Mouse (Mus musculus): ENCODE measurements around the gene Arl8a. TPM values are rescaled to one million over a fixed set of nuclear protein-coding genes. Genes with fewer than 3 reads are reported as not detected.

Arl8a gene
- polyA plus RNA-seq, 1 experiment, result 51.4 TPM

GRCm38 (mm10) chr1:135133678-135134435, 12.8 kb upstream of the Arl8a start:
- no peak overlapping the region for H3K4me3 ChIP-seq (ENCODE audit: insufficient read depth, poor library complexity, severe bottlenecking)
- no peaks in the 10 kb centered on the region for H3K27me3 ChIP-seq (ENCODE audit: control insufficient read depth, insufficient read depth, insufficient read length)
- H3K79me2 ChIP-seq (ENCODE audit: control insufficient read depth, insufficient read depth), result no peaks in the 10 kb centered on the region
- no peaks in the 10 kb centered on the region for H3K79me3 ChIP-seq (ENCODE audit: low read depth)
- no peaks in the 10 kb centered on the region for H3K36me3 ChIP-seq (ENCODE audit: control insufficient read depth, insufficient read depth)
- TF ChIP-seq MYOD1 (IDR thresholded peaks at IDR 0.05; ENCODE audit: control insufficient read depth, insufficient read length, low read depth), result no peak
- TF ChIP-seq CTCF (IDR thresholded peaks at IDR 0.05; ENCODE audit: control insufficient read depth, insufficient read depth, insufficient read length), result no peak
- no peak for TF ChIP-seq MAX (IDR thresholded peaks at IDR 0.05)
- TF ChIP-seq CEBPB (IDR thresholded peaks at IDR 0.05; ENCODE audit: low read depth), result no peak
- no peak for TF ChIP-seq MYOG (IDR thresholded peaks at IDR 0.05; ENCODE audit: control insufficient read depth, extremely low read depth, insufficient read length)
- TF ChIP-seq USF1 (IDR thresholded peaks at IDR 0.05; ENCODE audit: low read depth), result no peak
- no peak for TF ChIP-seq FOSL1 (IDR thresholded peaks at IDR 0.05; ENCODE audit: insufficient read depth, low read length, poor library complexity, severe bottlenecking)
- H3ac ChIP-seq (ENCODE audit: control insufficient read depth, insufficient read length, low read depth), result no peak overlapping the region

GRCm38 (mm10) chr1:135135111-135135787, 11.4 kb upstream of the Arl8a start:
- Histone ChIP-seq H3K36me3 (ENCODE audit: control insufficient read depth, insufficient read depth) (no peaks in the 10 kb centered on the region), H3K79me3 (ENCODE audit: low read depth) (no peaks in the 10 kb centered on the region), H3ac (ENCODE audit: control insufficient read depth, insufficient read length, low read depth) (no peak overlapping the region), H3K79me2 (ENCODE audit: control insufficient read depth, insufficient read depth) (no peaks in the 10 kb centered on the region), H3K4me3 (ENCODE audit: insufficient read depth, poor library complexity, severe bottlenecking) (no peak overlapping the region), H3K27me3 (ENCODE audit: control insufficient read depth, insufficient read depth, insufficient read length) (no peaks in the 10 kb centered on the region)
- TF ChIP-seq CTCF (IDR thresholded peaks at IDR 0.05; ENCODE audit: control insufficient read depth, insufficient read depth, insufficient read length) (no peak), MAX (IDR thresholded peaks at IDR 0.05) (no peak), MYOD1 (IDR thresholded peaks at IDR 0.05; ENCODE audit: control insufficient read depth, insufficient read length, low read depth) (no peak), USF1 (IDR thresholded peaks at IDR 0.05; ENCODE audit: low read depth) (no peak), CEBPB (IDR thresholded peaks at IDR 0.05; ENCODE audit: low read depth) (no peak), FOSL1 (IDR thresholded peaks at IDR 0.05; ENCODE audit: insufficient read depth, low read length, poor library complexity, severe bottlenecking) (no peak), MYOG (IDR thresholded peaks at IDR 0.05; ENCODE audit: control insufficient read depth, extremely low read depth, insufficient read length) (no peak)

- TF ChIP-seq MYOD1 (IDR thresholded peaks at IDR 0.05; ENCODE audit: control insufficient read depth, insufficient read length, low read depth), result no peak
- no peak for TF ChIP-seq FOSL1 (IDR thresholded peaks at IDR 0.05; ENCODE audit: insufficient read depth, low read length, poor library complexity, severe bottlenecking)
- TF ChIP-seq MYOG (IDR thresholded peaks at IDR 0.05; ENCODE audit: control insufficient read depth, extremely low read depth, insufficient read length), result no peak
- TF ChIP-seq CTCF (IDR thresholded peaks at IDR 0.05; ENCODE audit: control insufficient read depth, insufficient read depth, insufficient read length), result peak; percentile 65
- no peak for TF ChIP-seq MAX (IDR thresholded peaks at IDR 0.05)
- TF ChIP-seq USF1 (IDR thresholded peaks at IDR 0.05; ENCODE audit: low read depth), result no peak
Observed at GRCm38 (mm10) chr1:135136500-135136899, 10.1 kb upstream of the Arl8a start.

DNA sequence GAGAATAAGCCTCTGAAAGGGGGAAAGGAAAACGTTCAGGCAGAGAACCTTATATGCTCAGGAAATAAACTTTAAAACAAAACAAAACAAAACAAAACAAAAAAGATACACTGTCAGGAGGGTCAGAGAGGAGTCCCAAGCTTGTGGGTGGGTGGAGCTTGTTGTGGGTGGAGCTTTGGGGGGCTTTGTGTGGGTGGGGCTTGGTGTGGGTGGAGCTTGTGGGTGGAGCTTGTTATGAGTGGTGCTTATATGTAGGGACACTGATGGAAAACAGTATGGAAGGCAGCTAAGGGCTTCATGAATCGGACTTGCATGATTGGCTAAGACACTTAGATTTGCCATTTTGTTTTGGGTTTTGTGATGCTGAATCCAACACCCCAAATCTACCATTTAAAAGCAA, 6.7 kb upstream of the Arl8a start:
- Histone ChIP-seq H3K36me3 (ENCODE audit: control insufficient read depth, insufficient read depth) (no peaks in the 10 kb centered on the region), H3K27me3 (ENCODE audit: control insufficient read depth, insufficient read depth, insufficient read length) (no peaks in the 10 kb centered on the region), H3ac (ENCODE audit: control insufficient read depth, insufficient read length, low read depth) (no peak overlapping the region), H3K79me2 (ENCODE audit: control insufficient read depth, insufficient read depth) (no peaks in the 10 kb centered on the region), H3K79me3 (ENCODE audit: low read depth) (no peaks in the 10 kb centered on the region), H3K4me3 (ENCODE audit: insufficient read depth, poor library complexity, severe bottlenecking) (no peak overlapping the region)
- TF ChIP-seq MAX (IDR thresholded peaks at IDR 0.05) (no peak), CTCF (IDR thresholded peaks at IDR 0.05; ENCODE audit: control insufficient read depth, insufficient read depth, insufficient read length) (no peak), USF1 (IDR thresholded peaks at IDR 0.05; ENCODE audit: low read depth) (no peak), MYOG (IDR thresholded peaks at IDR 0.05; ENCODE audit: control insufficient read depth, extremely low read depth, insufficient read length) (no peak), FOSL1 (IDR thresholded peaks at IDR 0.05; ENCODE audit: insufficient read depth, low read length, poor library complexity, severe bottlenecking) (no peak), MYOD1 (IDR thresholded peaks at IDR 0.05; ENCODE audit: control insufficient read depth, insufficient read length, low read depth) (no peak), CEBPB (IDR thresholded peaks at IDR 0.05; ENCODE audit: low read depth) (no peak)

More at GRCm38 (mm10) chr1:135136500-135136899, 10.1 kb upstream of the Arl8a start:
- H3K36me3 ChIP-seq (ENCODE audit: control insufficient read depth, insufficient read depth), result no peaks in the 10 kb centered on the region
- H3ac ChIP-seq (ENCODE audit: control insufficient read depth, insufficient read length, low read depth), result no peak overlapping the region
- no peaks in the 10 kb centered on the region for H3K79me3 ChIP-seq (ENCODE audit: low read depth)
- no peak overlapping the region for H3K4me3 ChIP-seq (ENCODE audit: insufficient read depth, poor library complexity, severe bottlenecking)
- H3K27me3 ChIP-seq (ENCODE audit: control insufficient read depth, insufficient read depth, insufficient read length), result no peaks in the 10 kb centered on the region
- no peaks in the 10 kb centered on the region for H3K79me2 ChIP-seq (ENCODE audit: control insufficient read depth, insufficient read depth)

- peaks cover 15% of the 10 kb centered on the region for H3K79me2 ChIP-seq (ENCODE audit: control insufficient read depth, insufficient read depth)
- H3K79me3 ChIP-seq (ENCODE audit: low read depth), result peaks cover 10% of the 10 kb centered on the region
- no peaks in the 10 kb centered on the region for H3K27me3 ChIP-seq (ENCODE audit: control insufficient read depth, insufficient read depth, insufficient read length)
- H3ac ChIP-seq (ENCODE audit: control insufficient read depth, insufficient read length, low read depth), result no peak overlapping the region
- H3K36me3 ChIP-seq (ENCODE audit: control insufficient read depth, insufficient read depth), result no peaks in the 10 kb centered on the region
- TF ChIP-seq MYOD1 (IDR thresholded peaks at IDR 0.05; ENCODE audit: control insufficient read depth, insufficient read length, low read depth) (no peak), MAX (IDR thresholded peaks at IDR 0.05) (no peak)
- no peak overlapping the region for H3K4me3 ChIP-seq (ENCODE audit: insufficient read depth, poor library complexity, severe bottlenecking)
Observed at GRCm38 (mm10) chr1:135142452-135142851, 4.2 kb upstream of the Arl8a start.
